Mouse (Mus musculus) adrenal gland, postnatal 25 days (tissue): ENCODE data around the gene Fgfr2. TPM values are rescaled to one million over a fixed set of nuclear protein-coding genes. Genes with fewer than 3 reads are reported as not detected.
"Not testable (repeated sequence)": the region's sequence is repeated elsewhere in the genome, so short reads cannot be mapped to it uniquely, and the experiment has no call there.

Source experiments
- DNase-seq: peaks from one replicate; pipeline ENCODE4 v3.0.0; 2021; ENCODE audit warnings: mixed read lengths
- total RNA-seq: library from RNA; stranded (reverse); gene quantifications from 2 replicates; pipeline ENCODE4 v1.2.3, GENCODE M21; 2021

The Fgfr2 gene
- total RNA-seq, 1 experiment from 2014 or later, result 186 TPM

- no peak for DNase-seq
Measured at GRCm38 (mm10) chr7:132572738-132573137, 550.4 kb downstream of the Fgfr2 start.

DNA sequence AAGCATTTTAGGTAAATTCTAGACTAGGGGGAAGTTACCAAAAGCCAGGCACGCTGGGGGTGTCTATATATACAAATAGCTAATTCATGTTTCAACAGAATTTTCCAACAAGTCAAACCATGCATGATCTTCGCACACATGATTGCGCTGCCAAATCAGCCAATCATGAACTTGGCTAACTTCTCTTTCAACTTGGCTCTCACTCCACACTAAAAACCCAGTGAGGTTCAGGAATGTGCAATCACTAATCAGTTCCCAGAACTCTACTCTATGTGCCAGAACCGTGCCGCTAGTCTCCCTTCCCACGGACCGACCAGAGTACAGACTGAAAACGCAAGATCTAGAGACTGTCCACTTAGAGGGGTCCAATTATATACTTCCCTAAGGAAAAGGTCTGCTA lies 551.7 kb downstream of the Fgfr2 start:
- no peak for DNase-seq

DNA sequence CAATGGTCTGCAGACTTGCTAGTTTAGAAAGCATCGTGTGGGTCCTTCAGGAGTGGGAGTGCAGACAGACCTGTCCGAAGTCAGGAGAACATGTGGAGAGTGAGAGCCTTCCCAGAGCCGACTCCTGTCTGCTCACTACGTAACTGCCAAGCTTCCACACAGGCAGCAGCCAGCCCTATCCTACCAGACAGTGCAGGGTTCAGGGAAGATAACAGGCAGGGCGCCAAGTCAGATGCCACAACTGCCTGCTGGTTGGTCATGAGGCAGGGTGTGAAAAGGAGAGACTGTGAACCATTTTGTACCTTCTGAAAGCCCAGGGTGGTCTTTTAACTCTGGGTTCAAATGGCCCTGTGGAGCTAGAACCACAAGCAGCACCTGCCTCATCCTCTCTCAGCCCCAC lies 553.1 kb downstream of the Fgfr2 start:
- no peak for DNase-seq

GRCm38 (mm10) chr7:132568817-132569216 lies 554.3 kb downstream of the Fgfr2 start:
- DNase-seq, result no peak

GRCm38 (mm10) chr7:132565831-132566230 lies 557.3 kb downstream of the Fgfr2 start:
- no peak for DNase-seq

- no peak for DNase-seq
Measured at GRCm38 (mm10) chr7:132559138-132559766, 563.9 kb downstream of the Fgfr2 start.

GRCm38 (mm10) chr7:132558141-132558736 lies 564.9 kb downstream of the Fgfr2 start:
- no peak for DNase-seq

DNA sequence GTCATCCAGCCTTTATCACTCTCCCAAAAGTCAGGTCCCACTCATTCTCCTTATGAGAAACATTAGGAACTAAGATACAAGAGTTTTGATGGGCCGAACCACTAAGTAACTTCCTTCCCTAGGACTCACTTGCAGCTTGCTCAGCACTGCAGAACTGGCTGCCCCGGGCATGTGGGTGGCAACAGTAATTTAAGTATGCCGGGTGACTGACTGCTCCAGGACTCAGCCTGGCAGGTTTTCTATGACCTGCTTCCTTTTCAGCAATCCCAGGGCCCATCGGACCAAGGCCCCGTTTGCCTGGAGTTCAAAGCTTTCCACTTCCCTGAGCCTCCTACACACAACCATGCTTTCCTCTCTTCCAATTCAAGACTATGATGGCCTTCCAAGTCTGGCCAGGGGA lies 566.6 kb downstream of the Fgfr2 start:
- no peak for DNase-seq

GRCm38 (mm10) chr7:132555911-132556310 lies 567.2 kb downstream of the Fgfr2 start:
- DNase-seq, result no peak

- DNase-seq, result no peak
Measured at GRCm38 (mm10) chr7:132554091-132554490, 569.1 kb downstream of the Fgfr2 start.

- peak; percentile 97 for DNase-seq
Measured at GRCm38 (mm10) chr7:132551351-132552126, 571.6 kb downstream of the Fgfr2 start.

DNA sequence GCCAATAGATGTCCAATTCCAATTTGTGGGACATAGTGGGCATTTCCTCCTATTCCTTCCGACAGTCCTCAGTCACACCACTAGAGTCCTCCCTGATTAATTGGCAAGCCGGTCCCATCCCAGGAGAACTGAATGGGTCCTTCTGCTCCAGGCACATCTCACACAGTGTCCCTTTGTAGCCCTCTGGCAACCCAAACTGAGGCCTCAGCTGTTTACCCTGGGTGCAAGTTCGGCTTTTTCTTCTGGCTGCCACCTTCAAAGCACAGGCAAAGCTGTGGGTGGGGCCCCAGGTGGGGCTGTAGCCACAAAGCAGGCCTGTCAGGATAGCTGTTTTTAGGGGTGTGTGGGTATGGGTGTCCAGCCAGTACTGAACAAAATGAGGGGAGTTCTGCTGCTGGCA lies 576.0 kb downstream of the Fgfr2 start:
- no peak for DNase-seq

DNA sequence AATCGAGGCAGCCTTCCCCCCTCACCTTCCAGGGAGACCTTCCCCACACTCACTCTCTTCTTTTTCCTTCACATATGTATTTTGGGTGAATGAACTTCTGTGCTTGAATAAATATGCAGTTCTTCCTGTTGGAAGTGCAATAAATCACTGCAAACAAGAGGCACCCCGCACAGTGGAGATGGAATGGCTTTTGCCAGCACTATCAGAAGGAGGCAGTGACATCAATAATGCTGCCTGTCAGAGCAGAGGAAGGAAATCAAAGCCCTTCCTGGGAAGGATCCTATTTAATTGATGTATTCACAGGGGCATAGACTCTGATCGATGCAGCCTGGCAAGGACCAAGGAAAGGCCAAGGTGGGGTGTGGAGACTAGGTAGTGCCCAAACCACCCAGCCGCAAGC lies 580.7 kb downstream of the Fgfr2 start:
- DNase-seq, result no peak

DNA sequence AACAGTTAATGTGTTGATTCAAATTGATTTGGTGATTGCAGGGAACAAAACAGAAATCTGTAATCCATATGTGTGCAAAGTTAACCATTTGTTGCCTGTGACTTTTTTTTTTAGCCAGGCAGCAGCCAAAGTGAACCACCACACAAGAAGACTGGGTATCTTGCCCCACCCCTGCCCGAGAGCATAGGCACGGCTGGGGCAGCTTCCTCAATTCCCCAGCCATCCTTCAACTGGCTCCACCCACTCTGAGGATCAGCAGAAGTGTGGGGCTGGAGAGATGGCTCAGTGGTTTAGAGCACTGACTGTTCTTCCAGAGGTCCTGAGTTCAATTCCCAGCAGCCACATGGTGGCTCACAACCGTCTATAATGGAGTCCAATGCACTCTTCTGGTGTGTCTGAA lies 581.6 kb downstream of the Fgfr2 start:
- DNase-seq, result no peak

DNA sequence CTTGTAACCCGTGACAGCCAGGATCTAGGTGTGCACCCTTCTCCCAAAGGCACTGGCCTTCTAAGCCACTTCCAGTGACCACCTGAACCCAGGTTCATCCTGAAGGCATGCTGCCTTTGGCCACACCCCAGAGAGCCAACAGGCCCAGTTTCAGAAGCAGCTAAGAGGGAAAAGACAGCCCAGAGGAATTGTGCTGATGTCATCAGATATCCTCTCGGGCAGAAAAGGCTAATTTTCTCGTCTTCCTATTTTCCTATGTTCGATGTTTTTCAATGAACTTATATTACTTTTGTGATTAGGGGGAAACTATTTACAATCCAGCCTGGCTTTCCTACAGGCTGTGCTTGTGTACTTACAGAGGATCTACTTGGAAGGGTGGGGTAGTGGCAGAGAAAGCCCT lies 582.6 kb downstream of the Fgfr2 start:
- no peak for DNase-seq

DNA sequence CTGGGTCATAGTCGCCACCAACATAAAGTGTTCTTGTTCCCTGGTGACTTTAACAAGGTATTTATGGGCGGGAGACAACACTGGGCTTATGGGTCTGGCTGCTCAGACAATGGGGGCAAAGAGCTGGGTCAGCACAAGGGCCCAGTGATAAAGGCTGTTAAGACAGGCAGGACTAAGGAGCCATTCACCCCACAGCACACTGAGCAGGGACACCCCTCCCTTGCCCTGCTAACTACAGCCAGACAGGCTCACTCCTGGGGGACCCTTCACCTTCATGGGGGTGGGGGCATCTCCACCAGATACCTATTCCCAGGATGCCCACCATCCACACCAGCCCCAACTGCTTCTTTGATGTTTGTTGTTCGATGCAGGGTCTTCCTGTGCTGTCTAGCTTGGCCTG lies 593.9 kb downstream of the Fgfr2 start:
- no peak for DNase-seq

DNA sequence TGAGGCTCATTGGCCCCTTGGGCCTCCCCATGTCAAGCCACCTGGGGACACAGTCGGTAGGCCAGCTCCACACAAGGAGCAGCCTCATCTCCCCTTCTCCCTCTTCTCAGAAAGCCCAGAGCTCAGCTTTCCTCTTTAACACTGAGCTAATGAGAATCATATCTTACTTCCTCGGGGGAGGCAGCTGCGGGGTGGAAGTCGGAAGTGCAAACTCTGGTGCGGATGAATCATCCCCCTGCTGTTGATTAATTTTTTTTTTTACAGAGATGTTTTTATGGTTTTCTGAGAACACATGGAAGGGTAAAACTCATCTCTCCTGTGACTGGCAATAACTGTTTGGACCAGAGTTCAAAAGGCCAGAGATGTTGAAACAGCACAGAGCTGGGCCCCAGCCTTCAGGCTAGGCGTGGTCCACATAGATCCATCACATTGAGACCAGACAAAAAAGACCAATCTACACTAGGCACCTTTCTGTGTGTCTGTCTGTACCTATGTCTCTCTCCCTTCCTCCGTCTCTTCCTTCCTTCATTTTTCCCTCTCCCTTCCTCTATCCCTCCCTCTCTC lies 609.6 kb downstream of the Fgfr2 start:
- no peak for DNase-seq

GRCm38 (mm10) chr7:132509110-132509509 lies 614.0 kb downstream of the Fgfr2 start:
- no peak for DNase-seq

GRCm38 (mm10) chr7:132507361-132507760 lies 615.8 kb downstream of the Fgfr2 start:
- DNase-seq, result peak; percentile 18

DNA sequence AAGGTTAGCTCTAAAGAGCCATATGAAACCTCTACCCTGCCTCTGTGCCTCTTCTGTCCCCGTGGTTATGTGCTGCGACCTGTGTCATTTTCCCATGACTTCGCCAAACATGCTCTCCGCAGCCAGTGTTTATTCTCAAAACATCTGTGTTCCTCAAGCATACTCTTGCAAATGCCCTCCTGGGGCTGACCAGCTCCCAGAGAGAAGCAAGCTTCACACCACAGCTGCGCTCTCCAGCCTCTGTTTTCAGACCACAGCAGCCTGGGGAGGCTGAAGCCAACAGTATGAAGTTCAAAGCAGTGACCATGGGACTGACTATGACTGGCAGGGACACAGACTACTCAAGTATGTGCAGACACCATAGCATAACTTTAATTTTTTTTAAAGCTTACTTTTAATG lies 616.9 kb downstream of the Fgfr2 start:
- DNase-seq, result no peak

- not testable (repeated sequence) for DNase-seq
Measured at GRCm38 (mm10) chr7:132502445-132502844, 620.7 kb downstream of the Fgfr2 start.

- no peak for DNase-seq
Measured at GRCm38 (mm10) chr7:132497142-132497541, 626.0 kb downstream of the Fgfr2 start.

DNA sequence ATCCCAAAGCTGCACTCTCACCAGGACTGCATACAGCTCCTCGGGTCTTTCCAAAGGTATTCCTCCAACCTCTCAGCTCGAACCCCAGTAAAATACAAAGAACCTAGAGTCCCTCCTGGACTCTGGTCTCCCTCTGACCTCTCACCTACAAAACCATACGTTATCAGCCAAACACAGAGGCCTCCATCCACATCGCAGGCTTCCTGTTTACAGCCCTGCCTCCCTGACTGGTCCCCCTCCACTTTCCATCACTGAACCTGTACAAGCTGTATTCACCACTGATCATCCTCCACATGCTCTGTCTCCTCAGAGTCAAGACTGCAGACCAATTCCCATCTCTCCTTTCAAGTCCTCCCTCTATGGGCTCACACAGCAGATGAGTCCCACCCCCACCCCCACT lies 628.9 kb downstream of the Fgfr2 start:
- no peak for DNase-seq
